Mouse (Mus musculus) naive thymus-derived CD4-positive, alpha-beta T cell, adult 5 months (primary cell): ENCODE measurements around the gene Gchfr. TPM values are rescaled to one million over a fixed set of nuclear protein-coding genes. Genes with fewer than 3 reads are reported as not detected.

Experiments
- polyA plus RNA-seq: library from polyadenylated mRNA; unstranded; fragments of 100-300 nt; shearing (Covaris generic); gene quantifications from one replicate; pipeline ENCODE4 v1.2.1, GENCODE M21; 2017

Gchfr gene
- not detected for polyA plus RNA-seq

GRCm38 (mm10) chr2:119166901-119167865, at the start of gene Gchfr:
Gene Gchfr, plus strand, starts transcription at chr2:119167773.

GRCm38 (mm10) chr2:119156681-119157572, 10.6 kb upstream of the Gchfr start, which contains the start of gene Rmdn3:
Gene Rmdn3, minus strand, starts transcription at chr2:119157034.

GRCm38 (mm10) chr2:119173991-119174651, 6.5 kb downstream of the Gchfr start, which contains the start of gene Gm14137:
Gene Gm14137, plus strand, starts transcription at chr2:119174509.

GRCm38 (mm10) chr2:119208344-119209175, 41.0 kb downstream of the Gchfr start, which contains the start of the genes Zfyve19 and Dnajc17:
Gene Zfyve19, plus strand, starts transcription at chr2:119208617.
Gene Dnajc17, minus strand, starts transcription at chr2:119208795.

Other genes starting within 250 kb of the Gchfr start
- 1.4 TPM for gene Chst14, start 241.3 kb upstream of the Gchfr start, polyA plus RNA-seq
- gene Ccdc32, start 138.4 kb upstream of the Gchfr start, polyA plus RNA-seq = 13.4 TPM
- 3.7 TPM for gene Rpusd2, start 133.0 kb upstream of the Gchfr start, polyA plus RNA-seq
- gene Knl1, start 120.7 kb upstream of the Gchfr start, polyA plus RNA-seq = 2.1 TPM
- 2.6 TPM for gene Rad51, start 55.0 kb upstream of the Gchfr start, polyA plus RNA-seq
- gene Rmdn3, start 10.7 kb upstream of the Gchfr start, polyA plus RNA-seq = 26.3 TPM
- gene Gm14137, start 6.7 kb downstream of the Gchfr start, polyA plus RNA-seq = 1.1 TPM
- gene Zfyve19, start 40.8 kb downstream of the Gchfr start, polyA plus RNA-seq = 31.1 TPM
- gene Dnajc17, start 41.0 kb downstream of the Gchfr start, polyA plus RNA-seq = 17.9 TPM
- not detected for gene Ppp1r14d, start 62.1 kb downstream of the Gchfr start, polyA plus RNA-seq
- not detected for gene Spint1, start 69.6 kb downstream of the Gchfr start, polyA plus RNA-seq
- gene Rhov, start 103.5 kb downstream of the Gchfr start, polyA plus RNA-seq = not detected
- gene Vps18, start 121.0 kb downstream of the Gchfr start, polyA plus RNA-seq = 16.3 TPM
- not detected for gene Dll4, start 158.0 kb downstream of the Gchfr start, polyA plus RNA-seq
- gene Chac1, start 183.5 kb downstream of the Gchfr start, polyA plus RNA-seq = not detected